Mouse (Mus musculus) Muller cell, postnatal 12 days (primary cell): ENCODE measurements around the gene Hopx.
A peak's percentile ranks its signal among the peaks of the same experiment; 100 is the strongest.
"Not testable (repeated sequence)": the region's sequence is repeated elsewhere in the genome, so short reads cannot be mapped to it uniquely, and the experiment has no call there.

ENCODE experiments used
- DNase-seq: peaks from one replicate; pipeline ENCODE4 v3.0.0-alpha.2; 2015; ENCODE audit errors: inconsistent ontology term

The Hopx gene

DNA sequence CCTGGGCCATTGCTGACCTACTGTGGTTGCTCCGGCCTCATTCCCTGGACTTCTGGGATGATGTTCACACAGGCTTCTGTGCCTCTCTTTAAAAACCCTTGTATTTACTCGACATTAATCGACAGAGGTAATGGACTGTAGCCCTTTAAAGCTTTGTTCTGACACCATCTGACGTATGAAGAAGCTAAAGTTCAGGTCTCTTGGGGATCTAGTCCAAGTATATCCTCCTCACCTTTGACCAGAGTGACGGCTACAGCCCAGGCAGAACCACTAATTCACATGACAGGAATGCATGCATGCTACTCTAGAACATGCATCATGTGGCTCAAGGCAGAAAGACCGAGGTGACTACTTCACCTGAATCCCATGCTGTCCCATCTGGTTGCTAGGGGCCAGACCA, 14.2 kb downstream of the Hopx start:
- no peak for DNase-seq

DNA sequence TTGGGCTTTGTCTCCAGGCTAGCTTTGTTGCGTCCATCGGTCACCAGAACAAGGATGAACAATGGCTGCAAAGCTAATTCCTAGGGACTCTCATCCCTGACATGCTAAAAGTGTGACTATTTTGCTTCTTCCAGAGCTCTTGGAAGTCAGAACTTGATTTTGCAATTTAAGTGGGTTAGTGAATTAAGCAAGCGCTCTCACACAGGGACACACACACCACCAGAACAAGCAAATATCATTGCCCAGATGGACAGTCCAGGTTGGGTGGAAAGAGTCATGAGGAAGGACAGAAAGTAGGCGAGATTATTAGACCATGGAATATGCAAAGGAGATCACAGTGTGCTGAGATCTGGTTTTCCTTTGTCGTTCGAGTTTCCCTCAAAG, 14.9 kb downstream of the Hopx start:
- DNase-seq, result no peak

DNA sequence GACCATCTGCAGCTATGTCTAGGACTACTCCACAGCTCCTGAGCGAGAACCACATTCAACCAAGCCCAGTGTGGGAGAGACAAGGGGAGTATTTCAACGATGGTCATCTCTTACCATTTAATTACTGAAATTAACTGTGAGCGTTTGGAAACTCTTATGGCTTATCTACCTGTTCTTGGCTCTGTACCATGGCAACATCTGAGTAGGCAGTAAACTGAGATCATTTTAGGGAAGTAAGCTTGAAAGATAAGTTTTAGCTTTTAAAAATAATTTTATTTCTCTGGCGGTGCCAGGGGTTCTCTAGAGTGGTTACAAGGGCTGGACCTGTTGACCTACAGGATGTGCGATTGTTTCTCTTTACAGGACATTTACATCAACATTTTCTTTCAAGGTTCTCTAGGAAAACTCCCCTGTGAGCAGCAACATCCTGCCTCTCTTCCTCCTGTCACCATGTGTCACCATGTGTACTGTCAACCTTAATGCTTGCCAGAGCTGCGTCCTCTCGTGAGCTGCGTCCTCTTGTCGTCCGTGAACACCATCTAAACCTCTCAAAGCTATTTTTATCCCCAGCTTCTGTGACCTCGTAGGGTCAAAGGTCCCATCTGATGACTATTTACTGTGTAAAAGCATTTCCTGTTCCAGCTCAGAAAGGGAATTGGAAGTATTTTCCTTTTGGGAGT, 15.5 kb downstream of the Hopx start:
- DNase-seq, result no peak

DNA sequence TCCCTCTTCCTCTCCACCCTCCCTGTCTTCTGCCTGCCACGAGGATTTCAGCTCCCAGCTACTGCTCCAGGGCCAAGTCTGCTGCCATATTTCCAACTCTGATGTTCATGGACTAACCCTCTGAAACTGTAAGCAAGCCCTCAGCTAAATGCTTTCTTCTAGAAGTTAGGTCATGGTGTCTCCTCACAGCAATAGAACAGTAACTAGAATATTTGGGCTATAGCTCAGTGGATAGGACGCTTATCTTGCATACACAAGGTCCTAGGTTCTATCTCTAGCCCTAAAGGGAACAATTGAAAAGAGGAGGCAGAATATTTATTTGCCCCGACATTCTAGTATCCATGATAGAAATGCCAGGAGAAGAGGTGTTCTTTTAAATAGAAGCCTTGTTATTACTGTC, 16.0 kb downstream of the Hopx start:
- DNase-seq, result no peak

DNA sequence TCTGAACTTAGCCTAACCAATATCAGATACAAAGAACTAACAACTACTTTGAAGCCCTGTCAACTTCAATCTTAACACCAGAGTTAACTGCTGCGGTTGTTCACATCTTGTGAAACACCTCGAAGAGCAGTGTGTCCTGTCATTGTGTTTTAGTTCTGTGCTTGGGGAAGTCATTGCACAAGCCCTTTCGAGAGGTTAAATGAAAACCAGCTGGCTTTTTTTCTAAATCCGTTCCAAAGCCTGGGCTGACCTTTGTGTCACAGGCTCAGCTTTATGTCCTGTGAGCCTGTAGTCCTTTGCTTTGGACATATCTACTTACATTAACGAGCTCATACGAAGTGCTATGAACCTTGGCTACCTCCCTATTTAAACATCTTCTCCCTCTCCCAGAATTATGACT, 17.2 kb downstream of the Hopx start:
- no peak for DNase-seq

DNA sequence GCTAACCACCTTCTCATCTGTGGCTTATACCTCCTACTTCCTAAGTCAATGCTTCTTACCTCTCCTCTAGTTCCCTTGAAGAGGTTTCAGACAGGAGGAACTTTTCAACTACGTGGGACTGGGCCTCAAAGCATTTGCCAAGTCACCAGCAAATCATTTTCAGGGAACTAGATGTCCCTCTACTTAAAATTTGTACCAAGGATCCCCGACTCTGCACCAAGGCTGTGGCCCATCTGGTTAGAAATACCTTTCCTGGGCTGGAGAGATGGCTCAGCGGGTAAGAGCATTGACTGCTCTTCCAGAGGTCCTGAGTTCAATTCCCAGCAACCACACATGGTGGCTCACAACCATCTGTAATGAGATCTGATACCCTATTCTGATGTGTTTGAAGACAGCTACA, 18.7 kb downstream of the Hopx start:
- not testable (repeated sequence) for DNase-seq

DNA sequence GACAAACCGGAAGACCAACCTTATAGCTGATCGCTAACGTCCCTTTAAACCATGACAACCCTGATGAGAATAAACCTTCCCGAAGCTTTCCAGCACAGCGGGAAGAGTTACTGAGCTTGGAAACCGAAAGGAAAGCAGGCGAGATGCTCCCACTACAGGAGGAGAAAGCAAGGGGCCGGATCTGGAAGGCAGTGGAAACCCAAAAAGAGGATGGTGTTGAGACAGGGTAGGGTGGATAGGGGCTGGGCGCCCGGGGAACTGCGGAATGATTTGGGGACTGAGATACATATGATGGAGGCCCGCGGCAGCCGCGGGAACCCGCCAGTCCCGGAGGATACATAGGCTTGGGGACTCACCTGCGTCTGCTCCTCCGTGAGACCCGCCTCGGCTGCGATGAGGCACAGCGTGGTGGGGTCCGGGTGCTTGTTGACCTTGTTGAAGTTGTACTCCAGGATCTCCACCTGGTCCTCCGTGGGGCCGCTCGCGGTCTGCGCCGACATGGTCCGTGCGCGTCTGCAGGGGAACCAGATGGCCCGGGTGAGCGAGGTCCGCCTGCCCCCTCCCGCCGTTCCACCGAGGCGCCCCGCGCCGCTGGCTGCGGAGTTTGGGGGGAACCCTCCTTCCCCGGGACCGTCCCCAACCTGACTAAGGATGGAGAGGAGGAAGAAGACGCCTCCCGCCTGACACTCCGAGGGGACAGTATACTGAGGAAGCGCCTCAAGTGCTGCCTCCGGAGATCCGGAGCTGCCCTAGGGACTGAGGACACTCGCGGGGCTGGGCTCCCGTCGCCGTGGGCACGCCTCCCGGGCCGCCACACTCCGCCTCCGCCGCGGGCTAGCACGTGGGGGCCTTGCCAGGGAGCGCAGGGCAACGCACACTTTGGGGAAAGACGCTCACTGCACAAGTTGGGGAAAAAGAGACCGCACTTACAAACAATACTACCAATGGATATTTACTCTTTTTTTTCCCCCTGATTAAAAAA, 20.1 kb downstream of the Hopx start:
- DNase-seq, result peak; percentile 85

DNA sequence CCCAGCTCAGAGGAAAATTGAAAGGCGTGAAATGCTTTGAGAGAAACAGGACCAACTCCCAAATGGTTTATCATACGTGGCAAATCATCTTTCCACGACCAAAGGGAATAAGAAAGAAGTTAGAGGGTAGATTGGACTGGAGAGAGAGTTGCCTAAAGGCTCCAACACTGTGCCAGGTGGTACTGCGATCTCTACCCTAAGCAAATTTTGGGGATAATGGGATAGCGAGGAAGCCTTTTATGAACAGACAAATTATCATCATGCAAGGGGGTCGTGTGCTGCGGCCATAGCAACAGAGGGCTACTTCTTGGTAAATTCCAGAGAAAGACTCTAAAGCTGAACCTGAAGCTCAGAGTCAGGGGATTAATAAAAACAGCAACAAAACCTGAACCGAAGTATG, 21.0 kb downstream of the Hopx start:
- DNase-seq, result no peak

DNA sequence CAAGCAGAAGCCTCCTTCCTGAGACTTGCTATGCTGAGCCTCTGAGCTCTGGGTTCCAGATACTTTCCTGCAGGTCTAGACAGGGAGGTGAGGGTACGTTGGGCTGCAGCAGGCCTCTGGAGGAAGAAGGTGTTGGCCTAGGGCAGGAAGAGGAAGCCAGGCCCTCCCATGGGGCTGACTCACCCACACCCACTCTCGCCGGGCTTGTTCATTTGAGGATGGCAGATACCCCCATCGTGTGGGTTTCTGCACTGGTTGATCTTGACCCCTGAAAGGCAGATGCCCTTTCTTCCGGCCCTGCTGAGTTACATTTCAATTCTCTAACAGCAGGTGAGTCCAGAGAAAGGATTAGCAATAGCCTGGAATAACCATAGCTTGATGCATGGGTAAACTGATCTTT, 22.4 kb downstream of the Hopx start:
- no peak for DNase-seq

DNA sequence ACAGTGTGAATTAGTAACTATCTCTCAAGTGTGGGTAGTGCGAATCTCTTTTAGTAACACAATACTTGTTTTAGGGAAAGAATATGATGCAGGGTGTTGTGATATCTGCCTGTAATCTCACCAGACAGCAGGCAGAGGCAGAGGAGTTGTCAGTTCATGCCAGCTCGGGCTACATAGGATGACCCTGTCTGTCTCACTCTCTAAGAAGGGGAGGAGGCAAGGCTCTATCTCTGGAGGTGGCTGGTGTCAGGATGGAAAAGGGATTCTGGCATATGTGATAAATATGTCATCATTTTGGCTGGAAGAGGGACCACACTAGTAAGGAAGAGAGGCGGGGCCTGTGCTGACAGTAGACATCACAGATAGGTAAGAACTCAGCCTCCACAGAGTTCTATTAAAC, 23.0 kb downstream of the Hopx start:
- no peak for DNase-seq

DNA sequence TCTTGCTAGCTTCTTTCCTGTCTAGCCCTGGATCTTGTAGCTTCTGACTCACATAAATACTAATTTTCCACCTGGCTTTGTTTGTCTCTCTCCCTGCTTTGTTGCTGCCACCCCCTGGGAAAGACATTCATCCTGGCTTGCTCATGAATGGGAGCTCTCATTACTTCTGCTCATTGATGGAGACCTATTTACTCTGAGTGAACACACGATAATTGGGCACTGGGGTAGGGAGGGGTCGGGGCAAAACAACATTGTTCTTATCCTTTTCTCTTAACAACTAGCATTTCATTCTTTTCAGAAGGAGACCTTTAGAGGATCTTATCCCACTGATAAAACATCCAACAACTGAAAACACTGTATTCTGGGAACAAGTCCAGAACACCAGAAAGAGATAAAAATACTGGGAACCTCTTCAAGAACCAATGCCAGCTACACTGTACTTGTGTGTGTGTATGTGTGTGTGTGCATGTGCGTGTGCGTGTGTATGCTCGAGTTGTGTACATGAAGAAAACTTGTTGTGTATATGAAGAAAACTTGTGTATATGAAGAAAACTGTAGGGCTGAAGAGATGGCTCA, 24.3 kb downstream of the Hopx start:
- peak; percentile 91 for DNase-seq

DNA sequence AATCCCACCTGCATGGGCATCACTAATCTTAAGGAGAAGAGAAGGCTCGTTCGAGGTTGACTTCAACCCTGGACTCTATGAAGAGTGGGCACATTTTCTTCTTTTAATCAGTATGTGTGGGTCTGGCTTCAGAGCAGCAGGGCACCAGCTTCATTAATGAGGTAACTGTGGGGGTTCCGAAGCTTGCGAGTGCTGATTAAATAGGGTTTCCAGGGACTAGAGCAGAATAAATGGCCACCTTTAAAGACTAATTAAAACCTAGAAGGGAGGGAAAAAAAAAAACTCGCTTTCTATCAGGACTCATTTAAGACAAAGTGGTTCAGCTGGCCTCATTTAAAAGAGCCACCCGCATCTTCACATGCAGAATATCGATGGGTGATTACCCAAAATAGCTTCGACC, 25.0 kb downstream of the Hopx start:
- peak; percentile 51 for DNase-seq

DNA sequence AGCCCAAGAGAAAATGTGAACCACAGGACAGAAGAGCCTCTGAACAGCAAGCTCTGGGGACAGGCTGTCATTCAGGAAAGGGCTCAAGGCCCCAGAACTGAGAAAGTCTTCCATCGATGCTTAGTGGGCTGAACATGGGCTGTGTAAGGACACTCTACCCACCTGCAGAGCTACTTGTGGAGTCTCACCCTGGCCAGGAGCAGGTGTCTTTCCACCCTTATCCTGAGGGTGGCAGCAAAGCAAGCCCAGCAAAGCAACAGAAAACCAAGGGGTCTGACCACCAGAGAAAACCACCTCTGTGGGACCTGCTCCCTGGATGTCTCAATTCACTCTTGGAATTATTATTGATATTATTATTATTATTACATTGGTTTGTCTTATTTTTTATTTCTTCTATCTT, 25.6 kb downstream of the Hopx start:
- no peak for DNase-seq

DNA sequence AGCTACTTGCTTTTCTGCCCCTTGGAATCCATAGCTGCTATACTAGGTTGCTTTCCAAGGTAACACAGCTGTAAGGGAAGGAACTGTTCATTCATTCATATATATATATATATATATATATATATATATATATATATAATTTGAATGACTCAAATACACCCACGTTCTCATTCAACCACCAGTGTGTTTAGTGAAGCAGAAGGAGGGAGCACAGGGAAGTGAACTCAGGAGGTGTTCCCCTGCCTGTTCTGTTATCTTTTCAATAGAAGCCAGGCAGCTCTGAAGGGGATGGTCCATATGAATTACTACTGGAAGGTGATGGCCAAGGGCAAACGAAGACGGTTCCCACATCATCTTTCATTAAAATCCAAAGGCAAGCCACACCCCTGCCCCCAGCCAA, 27.8 kb downstream of the Hopx start:
- no peak for DNase-seq

DNA sequence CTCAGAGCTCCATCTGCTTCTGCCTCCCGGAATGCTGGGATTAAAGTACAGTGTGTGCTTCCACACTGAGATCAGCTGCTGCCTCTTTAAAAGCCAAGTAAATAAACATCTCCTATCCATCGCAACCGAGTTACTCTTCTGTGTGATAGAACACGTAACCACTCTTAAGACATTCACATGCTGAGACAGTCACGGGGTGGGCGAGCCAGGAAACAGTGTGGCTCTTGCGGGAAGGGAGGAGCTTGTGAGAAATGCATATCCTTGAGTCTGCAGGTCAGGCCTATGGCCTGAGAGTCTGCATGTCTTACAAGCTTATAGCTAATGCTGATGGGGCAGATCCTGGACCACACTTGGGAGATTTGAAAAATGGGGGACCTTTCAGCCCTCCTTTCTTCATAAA, 28.4 kb downstream of the Hopx start:
- DNase-seq, result no peak

DNA sequence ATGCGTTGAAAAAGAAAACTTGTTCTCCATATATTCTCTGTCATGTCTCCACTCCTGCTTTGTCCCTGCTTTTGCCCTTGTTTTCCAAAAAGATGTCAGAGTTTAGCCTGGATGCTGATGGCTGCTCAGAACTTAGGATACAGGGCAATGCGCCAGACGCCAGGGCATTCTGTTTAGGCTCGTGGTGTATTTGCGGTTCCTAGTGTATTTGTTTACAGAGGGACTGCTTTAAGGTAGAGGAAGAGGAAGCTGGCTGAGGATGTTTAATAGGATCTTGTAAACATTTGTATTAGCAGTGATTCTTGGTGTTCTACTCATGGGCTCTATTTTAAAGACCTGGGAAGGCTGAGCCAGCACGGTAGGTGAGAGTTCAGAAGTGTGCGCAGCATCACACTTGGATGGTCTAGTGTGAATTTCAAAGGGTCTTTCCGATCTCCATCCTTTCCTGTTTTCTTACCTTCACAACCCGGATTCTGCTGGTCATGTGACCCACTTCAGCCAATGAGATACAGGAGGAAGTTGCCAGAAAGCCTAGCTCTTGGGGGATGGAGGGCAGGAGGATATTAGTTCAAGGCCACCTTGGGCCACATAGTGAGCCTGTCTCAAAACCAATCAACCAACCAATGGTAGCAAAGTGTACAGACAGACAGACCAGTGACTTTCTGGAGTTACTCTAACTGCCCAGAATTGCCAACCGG, 29.0 kb downstream of the Hopx start:
- DNase-seq, result no peak

DNA sequence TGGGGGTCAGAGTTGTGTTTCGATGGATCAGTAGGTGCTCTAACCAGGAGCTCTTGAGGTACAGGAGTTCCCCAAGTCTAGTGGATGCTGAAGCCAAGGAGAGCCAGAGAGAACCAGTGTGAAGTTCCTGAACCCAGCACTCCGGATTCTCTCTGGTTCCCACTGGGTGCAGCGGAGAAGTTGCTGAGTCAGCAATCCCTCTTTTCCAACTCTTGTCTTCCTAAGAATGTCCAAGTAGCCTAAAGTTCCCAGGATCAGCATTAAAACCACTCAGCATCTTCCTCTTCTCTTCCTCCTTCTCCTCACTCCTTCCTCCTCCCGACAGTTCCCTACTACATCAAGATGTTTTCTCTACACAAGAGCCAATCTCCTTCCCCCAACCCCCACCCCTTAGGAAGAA, 30.5 kb downstream of the Hopx start:
- no peak for DNase-seq

DNA sequence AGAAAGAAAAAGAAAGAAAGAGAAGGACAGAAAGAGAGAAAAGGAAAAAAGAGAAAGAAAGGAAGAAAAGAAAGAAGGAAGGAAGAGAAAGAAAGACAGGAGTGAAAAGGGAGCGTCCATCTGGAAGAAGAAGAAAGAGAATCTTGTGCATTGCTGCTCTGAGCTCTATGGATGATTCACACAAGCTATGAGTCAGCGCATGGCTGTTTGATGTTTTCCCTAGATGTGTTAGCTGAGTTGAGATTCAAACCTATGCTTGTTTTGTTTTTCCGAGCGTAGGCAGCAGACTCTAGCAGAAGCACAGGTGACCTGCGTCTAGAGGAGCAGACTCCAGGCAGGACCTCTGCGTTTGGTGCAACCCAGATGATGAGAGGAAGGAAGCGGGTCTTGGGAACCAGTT, 32.2 kb downstream of the Hopx start:
- DNase-seq, result peak; percentile 57

DNA sequence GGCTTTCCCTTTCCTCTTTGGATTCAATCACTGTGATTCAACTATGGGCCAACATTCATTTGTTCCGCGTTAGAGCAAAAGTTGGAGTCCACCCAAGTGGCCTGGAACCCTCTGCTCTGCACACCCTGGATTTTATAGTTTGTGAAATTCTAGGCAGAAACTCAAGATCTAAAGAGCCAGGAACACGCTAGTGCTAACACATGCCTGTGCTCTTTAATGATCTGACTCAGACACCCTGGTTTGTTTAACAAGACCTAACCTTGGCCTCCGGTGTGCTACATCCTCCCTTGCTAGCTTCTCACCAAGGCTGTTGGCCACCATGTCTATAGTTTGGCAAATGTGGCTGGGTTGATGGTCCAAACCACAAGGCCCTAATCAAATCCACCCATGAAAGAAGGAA, 34.2 kb downstream of the Hopx start:
- DNase-seq, result peak; percentile 86

DNA sequence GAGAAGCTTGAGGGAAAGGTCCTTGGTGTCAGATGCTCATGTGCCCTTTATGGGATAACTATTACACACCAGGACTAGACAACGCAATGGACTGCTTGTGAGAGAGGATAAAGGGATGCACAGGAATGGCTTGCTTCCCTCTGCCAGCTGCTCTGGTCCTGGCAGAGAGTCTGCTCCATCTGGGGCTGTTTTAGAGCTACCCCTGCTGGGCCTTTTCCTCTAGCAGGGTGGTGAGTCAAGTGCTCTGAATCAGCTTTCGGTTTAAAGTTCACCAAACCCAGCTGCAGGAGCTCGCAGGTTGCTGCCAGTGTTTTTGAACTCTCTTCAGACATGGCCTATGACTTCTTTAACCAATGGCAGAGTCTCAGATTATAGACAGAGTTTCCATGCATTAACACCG, 39.0 kb downstream of the Hopx start:
- peak; percentile 33 for DNase-seq

DNA sequence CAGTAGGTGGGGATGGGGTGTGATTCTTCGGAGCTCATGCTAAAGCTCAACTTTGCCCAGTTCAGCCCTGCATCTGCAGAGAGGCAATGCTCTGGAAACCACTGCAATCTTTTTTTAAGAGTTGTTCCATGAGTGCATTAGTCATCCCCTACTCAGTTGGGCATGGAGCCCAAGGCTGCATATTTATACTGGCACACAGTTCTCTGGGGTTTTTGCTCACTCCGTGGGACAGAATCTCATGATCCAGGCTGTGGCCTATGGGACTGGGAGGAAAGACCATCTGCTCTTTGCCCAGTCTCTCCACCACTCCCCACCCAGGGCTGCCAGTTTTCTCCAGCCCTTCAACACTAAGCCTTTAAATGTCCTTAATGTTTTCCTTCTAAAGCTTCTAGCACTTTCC, 40.0 kb downstream of the Hopx start:
- peak; percentile 79 for DNase-seq

DNA sequence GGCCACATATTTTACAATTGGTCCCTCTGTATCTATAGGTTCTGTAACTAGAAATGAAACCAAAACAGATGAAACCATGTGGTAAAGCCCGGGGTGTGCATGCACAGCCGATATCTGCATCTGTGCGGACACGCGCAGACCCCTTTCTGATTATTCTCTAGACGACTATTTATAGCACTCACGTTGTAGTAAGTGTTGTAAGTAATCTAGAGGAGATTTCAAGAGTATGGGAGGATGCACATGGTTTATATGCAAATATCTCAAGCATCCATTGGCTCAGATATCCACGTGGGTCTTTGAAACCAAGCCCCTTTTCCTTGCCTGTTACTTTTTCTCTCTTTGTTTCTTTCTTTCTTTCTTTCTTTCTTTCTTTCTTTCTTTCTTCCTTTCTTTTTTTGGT, 41.1 kb downstream of the Hopx start:
- no peak for DNase-seq
